Mouse (Mus musculus): ENCODE measurements around the gene Serinc2. TPM values are rescaled to one million over a fixed set of nuclear protein-coding genes. Genes with fewer than 3 reads are reported as not detected.

Gene Serinc2
- total RNA-seq, 2 experiments from 2014 or later = 55.4 to 76.6 TPM

- DNase-seq = no peak
- intact Hi-C loops (cut with DNase I) = no loop called here
These were observed 67.1 kb downstream of the Serinc2 start for GRCm38 (mm10) chr4:130211870-130212269.

Other genes starting within 250 kb of the Serinc2 start
- gene Col16a1, start 231.4 kb downstream of the Serinc2 start, total RNA-seq (2021) = 1 to 10 TPM; 6.9 to 7.7 TPM
- gene Pef1, start 176.6 kb downstream of the Serinc2 start, total RNA-seq (2021) = 10 to 100 TPM; 32.0 to 34.3 TPM
- gene Hcrtr1, start 139.8 kb downstream of the Serinc2 start, total RNA-seq (2021) = not detected
- 10 to 100 TPM; 17.0 to 28.2 TPM for gene Tinagl1, start 104.1 kb downstream of the Serinc2 start, total RNA-seq (2021)
- gene Gm853, start 56.8 kb downstream of the Serinc2 start, total RNA-seq (2021) = not detected
- 100 to 1,000 TPM; 839 to 956 TPM for gene Fabp3, start 29.4 kb upstream of the Serinc2 start, total RNA-seq (2021)
- gene Gm10570, start 29.5 kb upstream of the Serinc2 start, total RNA-seq (2021) = under 1 TPM in 1 of 2 experiments, not detected in 1; 0.77 TPM
- 10 to 100 TPM; 38.5 to 41.7 TPM for gene Zcchc17, start 80.7 kb upstream of the Serinc2 start, total RNA-seq (2021)
- 10 to 100 TPM; 10.6 to 13.8 TPM for gene Snrnp40, start 80.9 kb upstream of the Serinc2 start, total RNA-seq (2021)

Measured in gastrocnemius, postnatal 36 days (tissue).